Mouse (Mus musculus) embryonic facial prominence, embryonic 11.5 days (tissue): ENCODE measurements around the gene Gla. TPM values are rescaled to one million over a fixed set of nuclear protein-coding genes. Genes with fewer than 3 reads are reported as not detected.
A peak's percentile ranks its signal among the peaks of the same experiment; 100 is the strongest.

Experiments
- ATAC-seq: fragments of 200-750 bp; cut with Nextera tagmentation; replicated peaks from 2 replicates; pipeline ENCODE4 v1.8.0; 2017; ENCODE audit warnings: low read depth; ENCODE audit not compliant: insufficient number of reproducible peaks, low FRiP score, low TSS enrichment
- DNase-seq: peaks from one replicate; pipeline ENCODE4 v3.0.0-alpha.2; 2015; ENCODE audit warnings: low spot score
- H3K27ac ChIP-seq: fragments of 300-500 bp; sonication (generic); replicated peaks from 2 replicates; pipeline ENCODE4 v1.5.1; 2014; ENCODE audit warnings: mild to moderate bottlenecking, low read depth, low read length, control low read depth
- H3K27me3 ChIP-seq: fragments of 300-500 bp; sonication (generic); 2 replicates; pipeline ENCODE4 v1.6.1; 2014; ENCODE audit warnings: mild to moderate bottlenecking, low read length, moderate library complexity, mixed read lengths; ENCODE audit not compliant: control insufficient read depth, insufficient read depth
- H3K36me3 ChIP-seq: fragments of 300-500 bp; sonication (generic); replicated peaks from 2 replicates; pipeline ENCODE4 v1.6.1; 2014; ENCODE audit warnings: low read depth, mild to moderate bottlenecking, low read length, moderate library complexity, mixed read lengths; ENCODE audit not compliant: control insufficient read depth, insufficient read depth
- H3K4me1 ChIP-seq: fragments of 300-500 bp; sonication (generic); 2 replicates; pipeline ENCODE4 v1.6.1; 2014; ENCODE audit warnings: low read length, mixed read lengths; ENCODE audit not compliant: control insufficient read depth, insufficient read depth
- H3K4me2 ChIP-seq: fragments of 300-500 bp; sonication (generic); 2 replicates; pipeline ENCODE4 v1.6.1; 2014; ENCODE audit warnings: low read depth, mild to moderate bottlenecking, control low read depth, low read length, moderate library complexity
- H3K4me3 ChIP-seq: fragments of 300-500 bp; sonication (generic); 2 replicates; pipeline ENCODE4 v1.5.1; 2014; ENCODE audit warnings: low read depth, low read length, control low read depth
- H3K9ac ChIP-seq: fragments of 300-500 bp; sonication (generic); replicated peaks from 2 replicates; pipeline ENCODE4 v1.6.1; 2014; ENCODE audit warnings: mild to moderate bottlenecking, control low read depth, low read length
- H3K9me3 ChIP-seq: fragments of 300-500 bp; sonication (generic); replicated peaks from 2 replicates; pipeline ENCODE4 v1.6.1; 2016; ENCODE audit warnings: mild to moderate bottlenecking, low read length, inconsistent platforms, mixed read lengths; ENCODE audit not compliant: control insufficient read depth
- WGBS: fragments of 180-500 bp; shearing (Covaris S2); extraction: QIAGEN DNeasy Blood & Tissue Kit; methylation state at CpG from one replicate; pipeline ENCODE4 v1.1.7; 2014; 5-methylcytosine and 5-hydroxymethylcytosine counted together
- polyA plus RNA-seq: library from polyadenylated mRNA; unstranded; fragments of >200 nt; fragmentation: Nextera tagmentation; extraction: Ambion mirVana; gene quantifications from 2 replicates; pipeline ENCODE4 v1.2.1, GENCODE M21; 2014

Gla gene
- polyA plus RNA-seq, 1 experiment from 2014 or later = 5.1 TPM

- Histone ChIP-seq H3K27ac (no peak overlapping the region), H3K9me3 (no peaks in the 10 kb centered on the region), H3K36me3 (no peaks in the 10 kb centered on the region), H3K4me1 (no peaks in the 10 kb centered on the region), H3K4me2 (no peak overlapping the region), H3K9ac (no peak overlapping the region), H3K27me3 (no peaks in the 10 kb centered on the region), H3K4me3 (no peak overlapping the region)
- WGBS = 88% methylated on average over 5 of the region's 5 CpGs
- no peak for ATAC-seq
- no peak for DNase-seq
Observed at GRCm38 (mm10) chrX:134632710-134633109, 31.8 kb upstream of the Gla start.

- no peak overlapping the region for H3K4me3 ChIP-seq
- no peak overlapping the region for H3K27ac ChIP-seq
- no peaks in the 10 kb centered on the region for H3K36me3 ChIP-seq
- 93% methylated on average over 2 of the region's 2 CpGs for WGBS
- H3K9me3 ChIP-seq = no peaks in the 10 kb centered on the region
- no peak overlapping the region for H3K4me2 ChIP-seq
- no peaks in the 10 kb centered on the region for H3K27me3 ChIP-seq
- H3K9ac ChIP-seq = no peak overlapping the region
- H3K4me1 ChIP-seq = no peaks in the 10 kb centered on the region
- ATAC-seq (no peak), DNase-seq (no peak)
Observed at GRCm38 (mm10) chrX:134628200-134628599, 27.3 kb upstream of the Gla start.

GRCm38 (mm10) chrX:134623350-134623749, 22.4 kb upstream of the Gla start:
- no peak overlapping the region for H3K4me3 ChIP-seq
- WGBS = 80% methylated on average over 4 of the region's 4 CpGs
- no peak for DNase-seq
- H3K4me1 ChIP-seq = no peaks in the 10 kb centered on the region
- no peak overlapping the region for H3K9ac ChIP-seq
- no peaks in the 10 kb centered on the region for H3K27me3 ChIP-seq
- no peak overlapping the region for H3K27ac ChIP-seq
- H3K36me3 ChIP-seq = no peaks in the 10 kb centered on the region
- no peak overlapping the region for H3K4me2 ChIP-seq
- no peak for ATAC-seq
- no peaks in the 10 kb centered on the region for H3K9me3 ChIP-seq

- Histone ChIP-seq H3K36me3 (no peaks in the 10 kb centered on the region), H3K9ac (no peak overlapping the region), H3K4me2 (no peak overlapping the region), H3K27ac (no peak overlapping the region), H3K9me3 (no peaks in the 10 kb centered on the region), H3K4me1 (no peaks in the 10 kb centered on the region), H3K27me3 (no peaks in the 10 kb centered on the region), H3K4me3 (no peak overlapping the region)
- 77% methylated on average over 3 of the region's 3 CpGs for WGBS
- ATAC-seq = no peak
- DNase-seq = no peak
Observed at GRCm38 (mm10) chrX:134621685-134622084, 20.8 kb upstream of the Gla start.

GRCm38 (mm10) chrX:134620254-134620865, 19.4 kb upstream of the Gla start:
- Histone ChIP-seq H3K4me2 (no peak overlapping the region), H3K27ac (no peak overlapping the region), H3K9me3 (no peaks in the 10 kb centered on the region), H3K36me3 (no peaks in the 10 kb centered on the region), H3K9ac (no peak overlapping the region; the same call in 1 of the 2 replicates), H3K4me3 (no peak overlapping the region), H3K27me3 (no peaks in the 10 kb centered on the region), H3K4me1 (no peaks in the 10 kb centered on the region)
- DNase-seq (no peak), ATAC-seq (no peak)
- 47% methylated on average over 8 of the region's 8 CpGs for WGBS

- no peak overlapping the region for H3K27ac ChIP-seq
- no peak overlapping the region for H3K4me2 ChIP-seq
- H3K9me3 ChIP-seq = no peaks in the 10 kb centered on the region
- 48% methylated on average over 9 of the region's 9 CpGs for WGBS
- no peak overlapping the region for H3K4me3 ChIP-seq
- DNase-seq (no peak), ATAC-seq (no peak; the same call in 1 of the 2 replicates)
- H3K9ac ChIP-seq = no peak overlapping the region
- H3K27me3 ChIP-seq = no peaks in the 10 kb centered on the region
- H3K36me3 ChIP-seq = no peaks in the 10 kb centered on the region
- H3K4me1 ChIP-seq = no peaks in the 10 kb centered on the region
Observed at GRCm38 (mm10) chrX:134619695-134620094, 18.8 kb upstream of the Gla start.

- no peak overlapping the region for H3K4me3 ChIP-seq
- no peak overlapping the region for H3K4me2 ChIP-seq
- H3K27ac ChIP-seq = no peak overlapping the region
- 56% methylated on average over 2 of the region's 2 CpGs for WGBS
- ATAC-seq (no peak), DNase-seq (no peak)
- no peaks in the 10 kb centered on the region for H3K36me3 ChIP-seq
- H3K4me1 ChIP-seq = no peaks in the 10 kb centered on the region
- H3K9me3 ChIP-seq = no peaks in the 10 kb centered on the region
- H3K9ac ChIP-seq = no peak overlapping the region
- no peaks in the 10 kb centered on the region for H3K27me3 ChIP-seq
Observed at GRCm38 (mm10) chrX:134614306-134614705, 13.4 kb upstream of the Gla start.

GRCm38 (mm10) chrX:134612285-134612959, 11.5 kb upstream of the Gla start:
- ATAC-seq (peak; percentile 94), DNase-seq (peak; percentile 76)
- H3K4me3 ChIP-seq = peak overlapping the region; percentile 17; the same call in 1 of the 2 replicates
- H3K4me1 ChIP-seq = no peaks in the 10 kb centered on the region
- peak overlapping the region; percentile 27 for H3K4me2 ChIP-seq
- WGBS = 15% methylated on average over 13 of the region's 15 CpGs
- H3K27me3 ChIP-seq = no peaks in the 10 kb centered on the region
- peak overlapping the region; percentile 46 for H3K9ac ChIP-seq
- peak overlapping the region; percentile 80 for H3K27ac ChIP-seq
- H3K36me3 ChIP-seq = no peaks in the 10 kb centered on the region
- H3K9me3 ChIP-seq = no peaks in the 10 kb centered on the region
